In genomic region chr2:29271803-29272518, GRCm38 (mm10) we compare ENCODE assay signal across 8 mouse cellular contexts. TPM values are rescaled to one million over a fixed set of nuclear protein-coding genes. Genes with fewer than 3 reads are reported as not detected.
DNase-seq lines count a peak whose midpoint lies in the region; ATAC-seq lines count a peak whose summit lies in the region.

No protein-coding gene starts in this region.

- peak; percentile 74; the same call in 1 of the 2 replicates for ATAC-seq in hindbrain, embryonic 15.5 days (ENCODE audit: low FRiP score, low read depth)
- peak; percentile 82 for ATAC-seq in megakaryocyte, adult 5-6 weeks (ENCODE audit: poor library complexity, severe bottlenecking)

- H3K9me3 ChIP-seq in hindbrain, embryonic 15.5 days = no peaks in the 10 kb centered on the region

- H3K4me1 ChIP-seq in hindbrain, embryonic 15.5 days (replicated peaks) = peaks cover 18% of the 10 kb centered on the region

- H3K27me3 ChIP-seq in hindbrain, embryonic 15.5 days = no peaks in the 10 kb centered on the region

- 25% methylated on average over 7 of the region's 7 CpGs for WGBS in hindbrain, embryonic 15.5 days

- peak overlapping the region; percentile 66 for H3K27ac ChIP-seq in hindbrain, embryonic 15.5 days (replicated peaks)

- H3K4me2 ChIP-seq in hindbrain, embryonic 15.5 days = no peak overlapping the region

- no peaks in the 10 kb centered on the region for H3K36me3 ChIP-seq in hindbrain, embryonic 15.5 days

- no peak overlapping the region for H3K4me3 ChIP-seq in hindbrain, embryonic 15.5 days

- no peak overlapping the region; the same call in 1 of the 2 replicates for H3K9ac ChIP-seq in hindbrain, embryonic 15.5 days

- peak; percentile 26 for DNase-seq in embryo, embryonic 11 days
- no peak for DNase-seq in embryo, embryonic 10 days (ENCODE audit: low spot score)
- peak; percentile 62 for DNase-seq in NIH3T3 (ENCODE audit: low read depth)
- no peak for DNase-seq in thymus, postnatal 0 days (ENCODE audit: low spot score)
- DNase-seq in thymus, postnatal 4 days = no peak
- DNase-seq in spleen, adult 18-20 months = no peak

RNA-seq across cellular contexts. Expression of gene Ntng2, which starts 19.2 kb away (rescaled TPM):
- 3.9 and 5.5 TPM in 2 replicates for polyA plus RNA-seq in hindbrain, embryonic 15.5 days (2015; fragmentation: Nextera tagmentation; extraction: Ambion mirVana)
- total RNA-seq in megakaryocyte, adult 5-6 weeks (2015) = 22.2 and 24.6 TPM in 2 replicates
- 8.4 and 22.8 TPM in 2 replicates for total RNA-seq in megakaryocyte, adult 5-6 weeks (2017)
- polyA plus RNA-seq in thymus, postnatal 0 days (2015; fragmentation: Nextera tagmentation; extraction: Ambion mirVana) = 0.18 and 0.28 TPM in 2 replicates

Comparison
In these comparisons a context has a peak if more than half of its experiments do, and no peak if none do; other contexts are left out.
1. DNase-seq: peak in embryo, embryonic 11 days (single experiment) and NIH3T3 (single experiment); none in embryo, embryonic 10 days (single experiment), thymus, postnatal 0 days (single experiment), thymus, postnatal 4 days (single experiment) and spleen, adult 18-20 months (0 of 2).